Mouse (Mus musculus): ENCODE data around the gene Map7d2. TPM values are rescaled to one million over a fixed set of nuclear protein-coding genes. Genes with fewer than 3 reads are reported as not detected.
"Not testable (repeated sequence)": the region's sequence is repeated elsewhere in the genome, so short reads cannot be mapped to it uniquely, and the experiment has no call there.

Gene Map7d2
- polyA plus RNA-seq, 1 experiment from 2014 or later = 1.5 TPM

GRCm38 (mm10) chrX:159442128-159442527 lies 27.8 kb downstream of the Map7d2 start:
- H3K27ac ChIP-seq = no peak overlapping the region
- no peak overlapping the region for H3K4me2 ChIP-seq
- no peaks in the 10 kb centered on the region for H3K36me3 ChIP-seq
- H3K4me3 ChIP-seq (replicated peaks) = no peak overlapping the region
- no peaks in the 10 kb centered on the region for H3K4me1 ChIP-seq (replicated peaks)
- H3K27me3 ChIP-seq = no peaks in the 10 kb centered on the region; the same call in 1 of the 2 replicates
- WGBS = 34% methylated on average over 3 of the region's 3 CpGs
- H3K9me3 ChIP-seq = no peaks in the 10 kb centered on the region
- ATAC-seq (ENCODE audit: insufficient number of reproducible peaks, insufficient read depth, low FRiP score, low TSS enrichment, low read depth) = no peak
- H3K9ac ChIP-seq (replicated peaks) = no peak overlapping the region

GRCm38 (mm10) chrX:159447133-159447532 lies 32.8 kb downstream of the Map7d2 start:
- Histone ChIP-seq H3K9me3 (no peaks in the 10 kb centered on the region), H3K27me3 (no peaks in the 10 kb centered on the region; the same call in 1 of the 2 replicates), H3K4me2 (no peak overlapping the region), H3K36me3 (no peaks in the 10 kb centered on the region), H3K4me1 (replicated peaks) (no peaks in the 10 kb centered on the region), H3K27ac (no peak overlapping the region), H3K4me3 (replicated peaks) (no peak overlapping the region), H3K9ac (replicated peaks) (no peak overlapping the region)
- 79% methylated on average over 1 of the region's 1 CpGs for WGBS
- no peak for ATAC-seq (ENCODE audit: insufficient number of reproducible peaks, insufficient read depth, low FRiP score, low TSS enrichment, low read depth)

- H3K4me2 ChIP-seq = no peak overlapping the region
- H3K27ac ChIP-seq = no peak overlapping the region
- H3K4me1 ChIP-seq (replicated peaks) = 0 out of 2 replicates have a peak, but pooled peaks cover 2% of the 10 kb centered on the region
- WGBS = 76% methylated on average over 7 of the region's 7 CpGs
- peaks cover 12% of the 10 kb centered on the region; the same call in 1 of the 2 replicates for H3K27me3 ChIP-seq
- no peak for ATAC-seq (ENCODE audit: insufficient number of reproducible peaks, insufficient read depth, low FRiP score, low TSS enrichment, low read depth)
- H3K36me3 ChIP-seq = no peaks in the 10 kb centered on the region
- no peaks in the 10 kb centered on the region for H3K9me3 ChIP-seq
- H3K9ac ChIP-seq (replicated peaks) = no peak overlapping the region
- no peak overlapping the region for H3K4me3 ChIP-seq (replicated peaks)
Observed at GRCm38 (mm10) chrX:159459006-159459654, 44.8 kb downstream of the Map7d2 start.

- no peaks in the 10 kb centered on the region for H3K36me3 ChIP-seq
- no peak overlapping the region for H3K4me2 ChIP-seq
- no peak overlapping the region for H3K27ac ChIP-seq
- no peaks in the 10 kb centered on the region for H3K9me3 ChIP-seq
- H3K4me1 ChIP-seq (replicated peaks) = no peaks in the 10 kb centered on the region
- 79% methylated on average over 1 of the region's 1 CpGs for WGBS
- H3K4me3 ChIP-seq (replicated peaks) = no peak overlapping the region
- peaks cover 2% of the 10 kb centered on the region for H3K27me3 ChIP-seq
- no peak overlapping the region for H3K9ac ChIP-seq (replicated peaks)
- no peak for ATAC-seq (ENCODE audit: insufficient number of reproducible peaks, insufficient read depth, low FRiP score, low TSS enrichment, low read depth)
Observed at GRCm38 (mm10) chrX:159474799-159475198, 60.4 kb downstream of the Map7d2 start.

GRCm38 (mm10) chrX:159478243-159478940 lies 64.0 kb downstream of the Map7d2 start:
- H3K4me3 ChIP-seq (replicated peaks); H3K4me2 ChIP-seq; H3K9me3 ChIP-seq; H3K27me3 ChIP-seq; ATAC-seq (ENCODE audit: insufficient number of reproducible peaks, insufficient read depth, low FRiP score, low TSS enrichment, low read depth); H3K9ac ChIP-seq (replicated peaks); H3K4me1 ChIP-seq (replicated peaks); H3K36me3 ChIP-seq; H3K27ac ChIP-seq: not testable (repeated sequence)
- WGBS = 85% methylated on average over 4 of the region's 4 CpGs

GRCm38 (mm10) chrX:159484247-159484646 lies 69.9 kb downstream of the Map7d2 start:
- ATAC-seq (ENCODE audit: insufficient number of reproducible peaks, insufficient read depth, low FRiP score, low TSS enrichment, low read depth) = no peak
- Histone ChIP-seq H3K9me3 (no peaks in the 10 kb centered on the region), H3K4me2 (no peak overlapping the region), H3K4me1 (replicated peaks) (no peaks in the 10 kb centered on the region), H3K27ac (no peak overlapping the region), H3K4me3 (replicated peaks) (no peak overlapping the region), H3K9ac (replicated peaks) (no peak overlapping the region), H3K27me3 (peaks cover 14% of the 10 kb centered on the region), H3K36me3 (no peaks in the 10 kb centered on the region)
- 84% methylated on average over 1 of the region's 1 CpGs for WGBS

- Histone ChIP-seq H3K4me3 (replicated peaks) (no peak overlapping the region), H3K9me3 (no peaks in the 10 kb centered on the region), H3K4me2 (no peak overlapping the region), H3K4me1 (replicated peaks) (no peaks in the 10 kb centered on the region), H3K27me3 (peaks cover 10% of the 10 kb centered on the region), H3K27ac (no peak overlapping the region), H3K36me3 (no peaks in the 10 kb centered on the region), H3K9ac (replicated peaks) (no peak overlapping the region)
- ATAC-seq (ENCODE audit: insufficient number of reproducible peaks, insufficient read depth, low FRiP score, low TSS enrichment, low read depth) = no peak
- WGBS = 44% methylated on average over 2 of the region's 2 CpGs
Observed at GRCm38 (mm10) chrX:159503181-159503580, 88.8 kb downstream of the Map7d2 start.

GRCm38 (mm10) chrX:159508331-159509036 lies 94.1 kb downstream of the Map7d2 start:
- Histone ChIP-seq H3K4me2 (no peak overlapping the region), H3K4me1 (replicated peaks) (no peaks in the 10 kb centered on the region), H3K9ac (replicated peaks) (no peak overlapping the region), H3K27me3 (peaks cover 8% of the 10 kb centered on the region; the same call in 1 of the 2 replicates), H3K27ac (no peak overlapping the region), H3K9me3 (no peaks in the 10 kb centered on the region), H3K36me3 (no peaks in the 10 kb centered on the region), H3K4me3 (replicated peaks) (no peak overlapping the region)
- no peak for ATAC-seq (ENCODE audit: insufficient number of reproducible peaks, insufficient read depth, low FRiP score, low TSS enrichment, low read depth)
- 57% methylated on average over 19 of the region's 19 CpGs for WGBS

GRCm38 (mm10) chrX:159509042-159509441 lies 94.7 kb downstream of the Map7d2 start:
- no peak overlapping the region for H3K4me3 ChIP-seq (replicated peaks)
- no peak for ATAC-seq (ENCODE audit: insufficient number of reproducible peaks, insufficient read depth, low FRiP score, low TSS enrichment, low read depth)
- no peaks in the 10 kb centered on the region for H3K36me3 ChIP-seq
- no peaks in the 10 kb centered on the region for H3K9me3 ChIP-seq
- no peak overlapping the region for H3K9ac ChIP-seq (replicated peaks)
- peaks cover 8% of the 10 kb centered on the region; the same call in 1 of the 2 replicates for H3K27me3 ChIP-seq
- WGBS = 80% methylated on average over 4 of the region's 4 CpGs
- no peaks in the 10 kb centered on the region for H3K4me1 ChIP-seq (replicated peaks)
- no peak overlapping the region for H3K27ac ChIP-seq
- H3K4me2 ChIP-seq = no peak overlapping the region

- no peaks in the 10 kb centered on the region for H3K4me1 ChIP-seq (replicated peaks)
- H3K27ac ChIP-seq = no peak overlapping the region
- no peak overlapping the region for H3K4me2 ChIP-seq
- no peak for ATAC-seq (ENCODE audit: insufficient number of reproducible peaks, insufficient read depth, low FRiP score, low TSS enrichment, low read depth)
- no peak overlapping the region for H3K4me3 ChIP-seq (replicated peaks)
- peaks cover 3% of the 10 kb centered on the region; the same call in 1 of the 2 replicates for H3K27me3 ChIP-seq
- no peaks in the 10 kb centered on the region for H3K36me3 ChIP-seq
- H3K9ac ChIP-seq (replicated peaks) = no peak overlapping the region
- 82% methylated on average over 19 of the region's 19 CpGs for WGBS
- no peaks in the 10 kb centered on the region for H3K9me3 ChIP-seq
Observed at GRCm38 (mm10) chrX:159509847-159510715, 95.7 kb downstream of the Map7d2 start.

GRCm38 (mm10) chrX:159510716-159511051 lies 96.3 kb downstream of the Map7d2 start:
- Histone ChIP-seq H3K9me3 (no peaks in the 10 kb centered on the region), H3K4me1 (replicated peaks) (no peaks in the 10 kb centered on the region), H3K9ac (replicated peaks) (no peak overlapping the region), H3K36me3 (no peaks in the 10 kb centered on the region), H3K27me3 (peaks cover 3% of the 10 kb centered on the region; the same call in 1 of the 2 replicates), H3K4me3 (replicated peaks) (no peak overlapping the region), H3K4me2 (no peak overlapping the region), H3K27ac (no peak overlapping the region)
- 82% methylated on average over 9 of the region's 9 CpGs for WGBS
- ATAC-seq (ENCODE audit: insufficient number of reproducible peaks, insufficient read depth, low FRiP score, low TSS enrichment, low read depth) = no peak
